Mouse (Mus musculus) CH12.LX (cell line): ENCODE measurements around the gene Myo5a. TPM values are rescaled to one million over a fixed set of nuclear protein-coding genes. Genes with fewer than 3 reads are reported as not detected.

Source experiments
- DNase-seq: peaks from one replicate; pipeline ENCODE4 v3.0.0-alpha.2; 2013; ENCODE audit errors: extremely low read depth
- H3K27ac ChIP-seq: 2 replicates; pipeline ENCODE4 v1.5.1; 2012; ENCODE audit warnings: low read depth, mild to moderate bottlenecking, control low read depth, moderate library complexity; ENCODE audit not compliant: insufficient read depth
- H3K27me3 ChIP-seq: replicated peaks from 2 replicates; pipeline ENCODE3; 2012; ENCODE audit warnings: inconsistent platforms
- H3K36me3 ChIP-seq, 2 experiments: replicated peaks in 1 of 2; 2 replicates each; pipeline versions ENCODE3 to v1.6.1; 2012; ENCODE audit warnings: inconsistent platforms in 1 of 2, low read length in 1 of 2, mild to moderate bottlenecking in 1 of 2, mixed read lengths in 1 of 2, moderate library complexity in 1 of 2; ENCODE audit not compliant: control insufficient read depth in 1 of 2, insufficient read depth in 1 of 2
- H3K4me1 ChIP-seq, 2 experiments: 2 replicates each; pipeline ENCODE4 v1.6.1; 2012; ENCODE audit warnings: inconsistent platforms in 1 of 2, moderate library complexity in 1 of 2; ENCODE audit not compliant: insufficient read depth in 2 of 2, control insufficient read depth in 1 of 2
- H3K4me2 ChIP-seq: 2 replicates; pipeline ENCODE4 v1.6.1; 2012; ENCODE audit warnings: low read depth, mild to moderate bottlenecking, control low read depth; ENCODE audit not compliant: poor library complexity, insufficient read depth, severe bottlenecking
- H3K4me3 ChIP-seq, 3 experiments: fragments of 150-350 bp in 1 of 3; sonication (generic) in 1 of 3; replicated peaks in 1 of 3; 2 replicates each; pipeline versions ENCODE3 to v1.5.1; 2011 to 2012; ENCODE audit warnings: low read depth in 2 of 3, low read length in 2 of 3, mild to moderate bottlenecking in 2 of 3, moderate library complexity in 2 of 3, control low read depth in 1 of 3, improper control_type of control experiment in 1 of 3, inconsistent platforms in 1 of 3, mixed read lengths in 1 of 3; ENCODE audit not compliant: poor library complexity in 1 of 3
- H3K79me2 ChIP-seq: replicated peaks from 2 replicates; pipeline ENCODE4 v1.6.1; 2012; ENCODE audit warnings: mild to moderate bottlenecking, moderate library complexity; ENCODE audit not compliant: control insufficient read depth, poor library complexity, insufficient read depth, severe bottlenecking; ENCODE audit errors: extremely low read depth
- H3K9ac ChIP-seq: 2 replicates; pipeline ENCODE4 v1.6.1; 2012; ENCODE audit warnings: low read depth, mild to moderate bottlenecking, control low read depth, moderate library complexity; ENCODE audit not compliant: insufficient read depth
- H3K9me3 ChIP-seq: replicated peaks from 2 replicates; pipeline ENCODE3; 2012; ENCODE audit warnings: low read length, inconsistent platforms, mixed read lengths
- BHLHE40 ChIP-seq: IDR thresholded peaks from 2 replicates; pipeline ENCODE4 v1.6.1; 2011; ENCODE audit warnings: mild to moderate bottlenecking, low read depth, low read length, improper control_type of control experiment
- CHD1 ChIP-seq: IDR thresholded peaks from 2 replicates; pipeline ENCODE4 v1.6.1; 2012; ENCODE audit warnings: low read depth, low read length, improper control_type of control experiment, inconsistent platforms
- CHD2 ChIP-seq: IDR thresholded peaks from 2 replicates; pipeline ENCODE4 v1.6.1; 2011; ENCODE audit warnings: low read length, improper control_type of control experiment
- E2F4 ChIP-seq: IDR thresholded peaks from 2 replicates; pipeline ENCODE4 v1.6.1; 2011; ENCODE audit warnings: low read depth, low read length, improper control_type of control experiment; ENCODE audit not compliant: insufficient replicate concordance
- GABPA ChIP-seq: IDR thresholded peaks from 2 replicates; pipeline ENCODE4 v1.6.1; 2012; ENCODE audit warnings: low read depth, low read length, improper control_type of control experiment, inconsistent platforms; ENCODE audit not compliant: insufficient replicate concordance
- HCFC1 ChIP-seq: IDR thresholded peaks from 2 replicates; pipeline ENCODE4 v1.6.1; 2012; ENCODE audit warnings: low read depth, mild to moderate bottlenecking, inconsistent platforms, low read length, improper control_type of control experiment
- JUN ChIP-seq: IDR thresholded peaks from 2 replicates; pipeline ENCODE4 v1.6.1; 2011; ENCODE audit warnings: low read depth, mild to moderate bottlenecking, low read length, improper control_type of control experiment, moderate library complexity; ENCODE audit not compliant: insufficient read depth
- JUND ChIP-seq: conservative IDR thresholded peaks from 2 replicates; pipeline ENCODE4 v1.6.1; 2011; ENCODE audit warnings: low read depth, low read length, improper control_type of control experiment
- KAT2A ChIP-seq: IDR thresholded peaks from 2 replicates; pipeline ENCODE4 v1.6.1; 2012; ENCODE audit warnings: low read length, improper control_type of control experiment, inconsistent platforms; ENCODE audit not compliant: insufficient replicate concordance
- MAZ ChIP-seq: IDR thresholded peaks from 2 replicates; pipeline ENCODE4 v1.6.1; 2012; ENCODE audit warnings: low read depth, mild to moderate bottlenecking, inconsistent platforms, low read length, improper control_type of control experiment, moderate library complexity
- MEF2A ChIP-seq: IDR thresholded peaks from 2 replicates; pipeline ENCODE4 v1.6.1; 2014; ENCODE audit warnings: low read depth, mild to moderate bottlenecking, inconsistent platforms, low read length, improper control_type of control experiment, borderline replicate concordance
- NELFE ChIP-seq: IDR thresholded peaks from 2 replicates; pipeline ENCODE4 v1.6.1; 2011; ENCODE audit warnings: low read depth, low read length, improper control_type of control experiment
- NRF1 ChIP-seq: IDR thresholded peaks from 2 replicates; pipeline ENCODE4 v1.6.1; 2014; ENCODE audit warnings: low read depth, mild to moderate bottlenecking, inconsistent platforms, low read length, improper control_type of control experiment, moderate library complexity
- POLR2A ChIP-seq: IDR thresholded peaks from 2 replicates; pipeline ENCODE4 v1.6.1; 2011; ENCODE audit warnings: low read depth, mild to moderate bottlenecking, improper control_type of control experiment, low read length
- RCOR1 ChIP-seq: conservative IDR thresholded peaks from 2 replicates; pipeline ENCODE4 v1.6.1; 2012; ENCODE audit warnings: low read depth, mild to moderate bottlenecking, inconsistent platforms, low read length, improper control_type of control experiment
- TBP ChIP-seq: conservative IDR thresholded peaks from 2 replicates; pipeline ENCODE4 v1.6.1; 2011; ENCODE audit warnings: low read depth, low read length, improper control_type of control experiment
- USF1 ChIP-seq: IDR thresholded peaks from 2 replicates; pipeline ENCODE4 v1.6.1; 2014; ENCODE audit warnings: low read depth, mild to moderate bottlenecking, inconsistent platforms, low read length, improper control_type of control experiment
- USF2 ChIP-seq: conservative IDR thresholded peaks from 2 replicates; pipeline ENCODE4 v1.6.1; 2011; ENCODE audit warnings: low read depth, low read length, improper control_type of control experiment
- dilution Hi-C: fragments of 300-500 bp; cut with MboI; formaldehyde crosslinking; loops from 2 replicates; pipeline ENCODE4 v1.14.3; 2020; ENCODE audit warnings: low sequenced_read_pairs; ENCODE audit not compliant: extremely low pct_unique_long_range_greater_than_20kb, extremely low pct_ligation_motif_present
- in situ Hi-C: fragments of 300-500 bp; cut with MboI; formaldehyde crosslinking; loops from 3 replicates; pipeline ENCODE4 v1.14.3; 2019; ENCODE audit warnings: low sequenced_read_pairs, low pct_ligation_motif_present, low pct_unique_long_range_greater_than_20kb, mixed read lengths
- polyA plus RNA-seq: library from polyadenylated mRNA; unstranded; fragments of >175 nt; gene quantifications from 2 replicates; pipeline ENCODE4 v1.2.1, GENCODE M21; 2012; ENCODE audit warnings: low read depth; ENCODE audit not compliant: insufficient read length
- total RNA-seq, 2 experiments: library from RNA; depleted of rRNA; stranded (reverse); fragments of 300-350 nt in 1 of 2; fragments of >200 nt in 1 of 2; gene quantifications; 2 replicates each; pipeline ENCODE4 v1.2.3; 2012 to 2014

Gene Myo5a
- total and polyA plus RNA-seq, 3 experiments, result 55.0 to 107 (median 66.6) TPM

GRCm38 (mm10) chr9:75201506-75201905 is 130.7 kb downstream of the Myo5a start:
- no peak overlapping the region for H3K27ac ChIP-seq
- no peak for DNase-seq
- H3K36me3 ChIP-seq, result peaks cover 48 to 84% of the 10 kb centered on the region in 2 experiments
- H3K79me2 ChIP-seq, result 0 out of 2 replicates have a peak, but pooled peaks cover 3% of the 10 kb centered on the region
- H3K4me3 ChIP-seq, result no peak overlapping the region
- in situ Hi-C loops, result loop anchor here (10.0 kb wide), 2 partner anchors 73 to 297 kb away; no protein-coding TSS in a partner anchor
- no peak for TF ChIP-seq KAT2A
- no peak for TF ChIP-seq MEF2A
- TF ChIP-seq GABPA, result no peak
- H3K9ac ChIP-seq, result no peak overlapping the region
- H3K27me3 ChIP-seq, result no peaks in the 10 kb centered on the region
- no peak overlapping the region for H3K4me2 ChIP-seq
- H3K4me1 ChIP-seq, result peaks cover 4 to 10% of the 10 kb centered on the region in 2 experiments; a peak in 3 of 4 replicates
- H3K9me3 ChIP-seq, result no peaks in the 10 kb centered on the region
- dilution Hi-C loops, result no loop called here

- no peak overlapping the region for H3K4me2 ChIP-seq
- H3K27ac ChIP-seq, result no peak overlapping the region
- DNase-seq, result no peak
- H3K4me3 ChIP-seq, result no peak overlapping the region
- H3K4me1 ChIP-seq, result peaks cover 3 to 5% of the 10 kb centered on the region in 2 experiments; a peak in 3 of 4 replicates
- dilution Hi-C loops, result no loop called here
- no peaks in the 10 kb centered on the region for H3K27me3 ChIP-seq
- no peak overlapping the region for H3K9ac ChIP-seq
- no peaks in the 10 kb centered on the region for H3K9me3 ChIP-seq
- H3K79me2 ChIP-seq, result 0 out of 2 replicates have a peak, but pooled peaks cover 3% of the 10 kb centered on the region
- no peak for TF ChIP-seq POLR2A
- TF ChIP-seq NELFE, result no peak
- TF ChIP-seq NRF1, result no peak
- TF ChIP-seq MAZ, result no peak
- no peak for TF ChIP-seq USF2
- TF ChIP-seq CHD1, result no peak
- TF ChIP-seq TBP, result no peak
- no peak for TF ChIP-seq USF1
- no peak for TF ChIP-seq CHD2
- TF ChIP-seq HCFC1, result no peak
- in situ Hi-C loops, result loop anchor here (10.0 kb wide), 2 partner anchors 73 to 297 kb away; no protein-coding TSS in a partner anchor
- H3K36me3 ChIP-seq, result peaks cover 48 to 84% of the 10 kb centered on the region in 2 experiments
Measured at GRCm38 (mm10) chr9:75202036-75202435, 131.2 kb downstream of the Myo5a start.

- Histone ChIP-seq H3K4me1 (no peaks in the 10 kb centered on the region), H3K79me2 (no peaks in the 10 kb centered on the region), H3K36me3 (peaks cover 44 to 83% of the 10 kb centered on the region in 2 experiments), H3K4me3 (no peak overlapping the region), H3K4me2 (no peak overlapping the region), H3K27me3 (no peaks in the 10 kb centered on the region), H3K9ac (no peak overlapping the region), H3K9me3 (no peaks in the 10 kb centered on the region), H3K27ac (no peak overlapping the region)
- TF ChIP-seq E2F4, result no peak
- TF ChIP-seq POLR2A, result no peak
- no peak for TF ChIP-seq MAZ
- no peak for TF ChIP-seq TBP
- TF ChIP-seq JUND, result no peak
- TF ChIP-seq GABPA, result no peak
- no peak for TF ChIP-seq KAT2A
- no peak for TF ChIP-seq MEF2A
- no peak for TF ChIP-seq BHLHE40
- TF ChIP-seq RCOR1, result no peak
- TF ChIP-seq CHD1, result no peak
- no peak for TF ChIP-seq JUN
- no peak for TF ChIP-seq CHD2
- dilution Hi-C loops, result no loop called here
- in situ Hi-C loops, result loop anchor here (10.0 kb wide), 2 partner anchors 66 to 304 kb away; no protein-coding TSS in a partner anchor
- no peak for DNase-seq
Measured at GRCm38 (mm10) chr9:75209246-75209645, 138.4 kb downstream of the Myo5a start.
